Mouse (Mus musculus) ovary, adult 18-20 months (tissue): ENCODE results near the gene Ackr2.
A peak's percentile ranks its signal among the peaks of the same experiment; 100 is the strongest.

Experiments used
- DNase-seq: peaks from one replicate; pipeline ENCODE4 v3.0.0; 2022; ENCODE audit warnings: low spot score, mixed read lengths

Ackr2 gene

DNA sequence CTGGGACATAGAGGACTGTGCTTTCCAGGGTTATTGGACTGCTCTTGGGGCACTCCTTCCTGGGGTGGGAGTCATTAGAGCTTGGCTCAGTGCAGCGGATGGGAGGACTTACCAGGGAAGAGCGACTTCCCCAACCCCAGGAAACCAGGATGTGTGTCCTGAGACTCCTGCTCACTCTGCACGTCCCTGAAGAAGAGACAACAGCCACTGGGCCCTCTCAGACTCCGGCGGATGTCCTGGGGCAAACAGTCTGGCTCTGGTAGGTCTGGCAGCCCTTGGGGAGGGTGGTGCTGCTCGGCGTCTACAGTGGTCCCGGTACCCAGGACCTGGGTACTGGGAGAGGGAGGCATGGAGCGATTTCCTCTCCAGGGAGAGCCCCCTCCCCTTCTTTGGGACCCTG is at the start of gene Ackr2:
Ackr2 (plus strand) TSS at position 111 of the 400 bp plus-strand sequence.
- no peak for DNase-seq

DNA sequence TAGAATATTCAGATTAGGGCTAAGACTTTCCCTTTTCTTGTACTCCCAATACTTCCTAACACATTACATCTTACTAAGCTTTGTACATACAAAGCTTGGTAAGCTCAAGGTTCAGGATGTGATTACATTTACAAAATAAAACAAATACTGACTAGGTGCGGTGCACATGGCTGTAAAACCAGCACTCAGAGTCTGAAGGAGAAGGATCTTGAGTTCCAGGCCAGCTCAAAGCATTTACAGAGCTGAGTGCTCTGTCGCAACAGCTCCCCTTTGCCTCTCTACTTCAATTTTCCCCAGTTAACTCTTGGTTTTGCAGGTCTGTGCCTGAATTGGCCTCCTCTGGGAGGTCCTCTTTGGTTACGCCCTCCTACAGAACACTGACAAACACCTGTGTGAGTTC is 43.9 kb upstream of the Ackr2 start:
- no peak for DNase-seq

DNA sequence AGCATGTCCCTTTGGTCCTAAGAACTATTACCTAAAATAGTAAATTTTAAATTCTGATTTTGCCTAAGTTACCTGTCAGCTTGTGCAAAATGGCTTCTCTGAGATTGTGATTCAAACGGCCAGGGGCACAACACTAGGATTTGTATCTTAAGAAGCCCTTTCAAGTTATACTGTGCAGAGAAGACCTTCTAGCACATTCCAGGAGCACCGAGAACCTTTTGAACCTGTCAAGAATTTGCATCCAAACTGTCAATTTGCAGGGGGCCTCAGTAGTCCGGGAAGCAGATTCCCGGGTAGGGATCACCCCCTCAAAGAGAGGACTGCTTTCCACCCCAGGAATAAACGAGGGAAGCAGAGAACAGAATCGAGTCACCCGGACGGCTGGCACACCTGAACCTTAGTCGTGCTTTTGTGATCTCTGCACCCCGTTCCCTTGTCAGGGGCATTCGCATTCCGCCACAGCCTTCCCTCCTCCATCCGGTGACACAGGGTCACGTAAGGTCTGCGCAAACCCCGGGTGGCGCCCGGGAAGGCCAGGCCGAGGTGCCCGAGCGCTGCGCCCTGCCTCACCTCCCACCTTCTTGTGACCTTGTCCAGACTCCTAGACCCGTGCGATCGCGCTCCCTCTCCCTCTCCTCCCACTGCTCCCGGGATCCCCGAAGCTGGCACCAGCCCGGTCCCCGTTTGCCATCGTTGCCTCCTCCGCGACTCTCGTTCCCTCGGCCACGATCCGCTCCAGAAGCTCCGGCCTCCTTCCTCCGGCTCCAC is 41.3 kb upstream of the Ackr2 start:
- DNase-seq = no peak

DNA sequence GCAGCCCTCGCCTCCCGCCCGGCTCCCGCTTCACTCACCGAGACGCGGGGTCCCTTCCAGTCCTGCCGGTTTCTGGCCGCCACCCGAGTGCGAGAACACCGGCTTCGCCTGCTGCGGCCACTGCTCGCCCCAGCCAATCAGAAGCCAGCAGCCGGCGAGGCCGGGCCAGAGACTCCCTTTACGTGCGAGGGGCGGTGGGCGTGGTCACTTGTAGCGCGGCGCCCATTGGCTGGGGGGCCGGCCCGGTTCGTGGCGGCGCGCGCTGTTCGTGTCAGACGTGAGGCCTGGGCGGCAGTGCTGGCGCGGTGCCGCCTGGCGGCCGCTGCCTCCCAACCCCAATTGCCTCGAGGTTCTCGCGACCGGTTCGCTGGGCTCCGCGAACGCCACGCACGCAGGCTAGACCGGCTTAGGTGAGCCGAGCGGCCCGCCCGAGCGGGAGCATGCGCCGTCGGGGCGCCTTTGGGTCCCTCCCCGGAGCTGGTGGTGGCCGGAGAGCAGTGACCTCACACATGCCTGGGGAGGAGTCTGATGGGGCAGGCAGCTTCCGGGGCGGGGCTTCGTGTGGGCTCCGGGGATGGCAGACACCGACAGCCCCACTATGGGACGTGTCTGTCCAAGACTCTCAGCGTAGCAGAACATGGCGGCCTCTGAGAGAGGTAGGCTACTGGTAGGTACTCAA is 40.5 kb upstream of the Ackr2 start:
- peak; percentile 95 for DNase-seq

DNA sequence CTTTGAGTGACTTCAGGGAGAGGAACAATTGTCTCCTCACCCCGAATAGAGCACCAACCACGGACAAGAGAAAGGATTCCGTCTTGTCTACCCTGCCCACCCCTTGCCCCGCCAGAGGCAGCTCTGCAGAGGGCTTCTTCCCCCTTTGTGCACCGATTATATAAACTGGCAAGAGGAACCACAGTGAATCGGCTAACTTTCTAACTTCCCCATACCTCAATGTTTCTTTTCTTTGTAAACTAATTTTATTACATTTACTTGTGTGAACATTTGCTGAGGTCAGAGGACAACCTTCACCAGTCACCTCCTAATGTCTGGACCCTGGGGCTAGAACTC is 40.0 kb upstream of the Ackr2 start, which contains the start of gene Higd1a:
Higd1a (minus strand) TSS at position 210 of the 336 bp plus-strand sequence.
- DNase-seq = no peak

DNA sequence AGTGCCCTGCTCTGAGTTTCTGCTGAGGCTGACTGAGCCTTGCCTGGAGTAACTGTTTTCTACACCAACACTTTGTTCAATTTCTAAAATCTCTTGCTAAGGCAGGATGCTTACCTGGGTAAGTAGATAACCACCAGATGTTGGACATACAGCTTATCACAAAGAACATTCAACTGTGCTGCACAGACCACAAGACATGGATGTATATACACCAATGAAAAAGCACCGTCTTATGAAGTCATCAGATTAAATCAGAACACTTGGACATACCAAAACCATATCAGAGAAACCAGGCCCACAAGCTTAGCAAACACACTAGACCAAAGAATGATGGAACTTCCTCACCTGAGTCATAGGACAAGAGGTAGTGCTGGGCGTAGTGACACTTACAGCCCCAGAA is 38.8 kb upstream of the Ackr2 start:
- no peak for DNase-seq

DNA sequence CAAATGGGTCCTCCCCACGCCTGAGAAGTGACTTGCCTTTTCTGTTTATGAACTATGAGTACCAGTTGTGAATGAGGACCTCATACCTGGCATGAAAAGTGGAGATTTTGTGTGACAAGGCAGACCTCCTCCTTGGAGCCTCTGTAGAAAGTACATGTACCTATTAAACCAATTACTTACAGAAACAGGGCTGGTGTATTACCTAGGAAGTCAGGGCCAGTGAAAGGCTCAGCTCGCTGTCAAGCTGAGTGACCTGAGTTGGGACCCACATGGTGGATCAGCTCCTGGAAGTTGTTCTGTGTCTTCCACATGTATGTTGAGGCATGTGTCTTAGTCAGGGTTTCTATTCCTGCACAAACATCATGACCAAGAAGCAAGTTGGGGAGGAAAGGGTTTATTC is 37.2 kb upstream of the Ackr2 start:
- DNase-seq = no peak

DNA sequence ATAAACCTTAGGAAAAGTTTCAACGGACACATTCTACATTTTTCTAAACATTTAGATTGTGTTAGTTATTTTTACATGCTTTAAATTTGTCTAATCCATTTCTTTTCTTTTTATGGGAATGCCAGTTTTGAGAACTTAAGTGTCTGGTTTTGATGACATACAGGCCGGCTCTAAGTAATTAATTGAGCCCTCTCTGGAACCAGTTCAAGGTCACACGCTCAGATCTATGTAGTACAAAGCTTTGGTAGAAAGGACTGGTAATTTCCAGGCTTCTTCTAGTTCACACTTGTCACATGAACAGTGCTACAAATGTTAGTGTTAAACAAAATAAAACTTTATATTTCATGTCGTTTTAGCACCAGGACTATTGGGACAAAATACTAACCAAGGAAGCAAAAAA is 33.3 kb upstream of the Ackr2 start:
- DNase-seq = no peak

DNA sequence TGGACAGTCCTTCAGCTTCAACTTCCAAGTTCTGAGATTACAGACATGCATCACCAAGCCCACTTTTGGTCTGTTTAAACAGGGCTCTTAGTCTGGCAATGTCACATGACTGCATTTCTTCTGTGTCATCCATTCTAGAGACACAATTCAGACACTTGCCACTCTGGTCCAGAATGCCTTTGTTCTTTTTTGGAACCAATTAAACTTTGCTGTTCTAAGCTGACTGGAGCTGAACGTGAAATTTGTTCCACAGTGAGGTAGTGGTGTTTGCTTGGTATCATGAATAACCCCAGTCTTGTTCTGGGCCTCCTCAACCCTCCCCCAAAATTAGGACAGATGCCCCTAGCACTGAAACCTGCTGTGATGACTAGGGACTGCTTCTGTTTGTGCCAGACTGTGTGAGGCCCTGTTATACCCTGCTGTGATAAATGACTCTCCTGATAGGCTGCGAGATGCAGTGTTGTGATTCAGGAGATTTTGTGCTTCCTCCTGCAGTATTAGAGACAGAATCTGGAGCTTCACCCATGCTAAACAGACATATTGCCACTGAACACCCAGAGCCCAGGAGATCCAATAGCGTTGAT is 32.6 kb upstream of the Ackr2 start:
- no peak for DNase-seq

DNA sequence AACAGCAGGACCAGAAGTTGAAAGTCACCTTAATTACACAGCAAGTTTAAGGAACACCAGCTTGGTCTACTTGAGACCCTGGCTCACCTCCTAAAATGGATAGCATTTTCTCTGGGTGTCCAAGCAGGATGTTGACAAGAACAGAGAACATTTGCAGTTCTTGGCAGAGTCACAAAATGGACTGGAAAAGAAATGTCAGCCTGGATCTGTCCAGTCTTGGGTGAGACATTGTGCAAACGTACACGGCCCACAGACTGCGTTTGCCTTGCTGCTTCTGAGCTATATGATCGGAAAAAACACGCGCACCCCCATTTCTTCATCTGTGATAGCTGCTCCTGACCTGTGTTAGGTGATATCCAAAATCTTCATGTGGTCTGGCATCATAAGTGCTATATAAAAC is 30.5 kb upstream of the Ackr2 start:
- no peak for DNase-seq

DNA sequence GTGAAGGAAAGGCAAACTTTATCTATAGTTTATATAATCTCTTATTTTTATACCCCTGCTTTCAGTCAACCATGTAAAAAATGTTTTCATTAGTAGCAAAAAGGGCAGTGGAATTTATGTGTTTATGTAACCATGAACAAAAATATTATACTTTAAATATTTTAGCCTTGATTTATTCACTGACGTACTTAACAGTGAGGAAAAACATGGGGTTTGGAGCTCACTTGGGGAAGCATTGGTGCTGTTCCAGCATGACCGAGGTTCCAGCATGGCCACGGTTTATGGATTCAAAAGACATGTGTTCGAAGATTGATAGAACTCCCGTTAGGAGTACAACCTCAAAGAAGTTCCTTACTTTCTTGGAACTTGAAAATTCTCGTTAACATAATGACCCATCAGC is 29.9 kb upstream of the Ackr2 start:
- DNase-seq = no peak

DNA sequence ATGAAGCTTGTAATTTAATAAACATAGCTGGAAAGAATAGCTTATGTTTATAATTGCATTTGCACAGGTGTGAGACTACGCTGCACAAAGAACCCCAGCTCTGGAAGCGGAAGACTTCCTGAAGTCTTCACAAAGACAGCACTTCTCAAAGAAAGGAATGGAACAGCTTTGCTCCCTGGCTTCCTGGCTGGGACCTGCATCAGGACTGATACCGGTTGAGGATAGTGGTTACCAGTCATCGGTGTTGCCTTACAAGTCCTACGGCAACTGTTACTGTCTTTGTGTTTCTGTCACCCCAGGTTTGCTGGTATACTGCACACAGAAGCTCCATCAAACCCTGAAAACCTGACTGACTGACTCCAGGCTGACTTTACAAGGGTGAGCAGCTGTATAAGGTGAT is 28.7 kb upstream of the Ackr2 start:
- DNase-seq = no peak

DNA sequence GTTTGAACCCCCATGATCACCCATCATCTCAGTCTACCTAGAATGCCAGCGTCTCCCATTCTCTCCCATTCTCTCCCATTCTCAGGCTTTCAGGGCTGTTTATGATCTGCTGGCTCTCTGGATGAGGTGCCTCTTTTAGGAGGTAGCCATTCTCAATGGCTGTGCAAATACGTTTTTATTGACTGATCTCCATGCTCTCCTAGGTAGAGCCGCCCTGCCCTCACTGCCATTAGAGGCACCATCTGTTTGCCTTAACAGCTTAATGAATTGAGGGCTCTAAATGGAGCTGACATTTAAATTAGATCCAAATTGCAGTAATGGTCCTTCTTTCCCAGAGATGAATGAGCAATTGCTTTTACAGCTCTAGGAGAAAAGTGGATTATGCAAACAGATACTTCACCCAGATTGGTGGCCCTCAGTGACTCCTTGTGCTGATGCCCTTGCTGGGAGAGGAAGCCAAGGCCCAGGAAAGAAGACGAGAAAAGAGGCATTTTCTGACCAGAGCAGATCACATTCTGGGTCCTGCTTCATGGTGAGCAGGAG is 28.1 kb upstream of the Ackr2 start:
- no peak for DNase-seq

DNA sequence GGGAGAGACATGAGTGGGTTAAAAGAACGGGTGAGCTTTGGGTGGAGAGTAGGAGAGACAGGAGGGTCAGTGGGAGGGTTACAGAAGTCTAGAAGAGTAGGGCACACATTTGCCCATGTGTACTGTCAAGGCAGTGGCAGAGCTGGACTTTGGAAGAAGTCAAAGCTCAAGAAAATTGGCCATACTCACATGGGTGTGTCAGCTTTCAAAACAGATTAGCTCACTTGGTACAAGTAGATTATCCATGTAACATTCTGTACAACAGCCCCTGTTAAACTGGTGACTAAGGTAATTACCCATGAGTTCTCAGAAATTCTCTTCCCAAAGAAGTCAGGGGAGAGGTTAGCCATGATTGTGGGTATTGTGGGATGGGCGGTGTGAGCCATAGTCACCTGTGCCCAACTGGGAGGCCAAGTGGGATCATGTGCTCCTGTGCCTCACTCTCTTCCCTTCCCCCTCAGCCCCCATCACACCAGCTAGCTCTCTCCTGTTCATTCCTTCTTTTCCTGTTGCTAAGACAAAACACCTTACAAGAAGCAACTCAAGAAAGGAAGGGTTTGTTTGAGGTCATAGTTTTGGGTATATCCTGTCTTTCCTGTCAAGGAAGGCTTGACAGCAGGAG is 26.0 kb upstream of the Ackr2 start:
- DNase-seq = no peak

DNA sequence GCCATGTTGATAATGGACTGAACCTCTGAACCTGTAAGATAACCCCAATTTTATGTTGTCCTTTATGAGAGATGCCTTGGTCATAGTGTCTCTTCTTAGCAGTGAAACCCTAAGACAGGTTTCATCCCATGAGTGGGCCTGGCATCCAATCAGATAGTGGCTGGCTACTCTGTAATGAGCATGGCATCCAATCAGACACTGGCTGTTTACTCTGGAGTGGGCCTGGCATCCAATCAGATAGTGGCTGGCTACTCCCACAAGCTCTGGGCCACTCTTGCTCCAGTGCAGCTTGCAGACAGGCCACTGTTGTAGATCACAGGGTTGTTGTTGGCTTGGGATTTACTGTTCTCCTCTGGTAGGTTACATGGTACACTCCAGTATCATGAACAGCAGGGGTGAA is 24.6 kb upstream of the Ackr2 start:
- no peak for DNase-seq

DNA sequence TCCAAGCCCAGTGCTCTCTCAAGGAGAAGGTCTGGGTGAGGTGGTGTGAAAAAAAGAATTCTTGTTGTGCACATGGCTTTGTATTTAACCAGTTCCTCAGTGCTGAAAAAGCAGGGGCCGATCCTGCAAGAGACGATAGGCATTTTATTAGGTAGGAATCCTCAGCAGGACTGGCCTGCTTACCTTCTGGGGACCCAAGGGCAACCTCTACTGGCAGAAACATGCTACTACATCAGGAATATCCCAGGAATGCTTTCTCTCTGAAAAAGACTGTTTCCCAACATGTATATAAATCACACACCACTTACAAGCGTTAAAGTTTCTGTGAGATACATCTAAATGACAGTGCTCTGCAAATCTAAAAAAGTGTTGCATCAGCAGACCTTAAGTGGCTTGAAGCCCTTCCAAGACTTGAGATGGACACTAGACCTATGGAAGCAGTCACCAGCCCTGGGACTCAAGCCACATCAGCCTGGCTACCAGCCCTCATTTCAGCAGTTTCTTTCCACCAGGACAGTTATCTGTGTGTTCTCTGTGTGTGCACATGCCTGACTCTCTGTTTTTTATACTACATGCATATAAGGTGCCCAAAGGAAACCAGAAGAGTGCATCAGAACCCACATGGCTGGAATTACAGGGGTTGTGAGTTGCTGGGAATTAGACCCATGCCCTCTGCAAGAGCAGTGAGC is 21.0 kb upstream of the Ackr2 start:
- DNase-seq = no peak

DNA sequence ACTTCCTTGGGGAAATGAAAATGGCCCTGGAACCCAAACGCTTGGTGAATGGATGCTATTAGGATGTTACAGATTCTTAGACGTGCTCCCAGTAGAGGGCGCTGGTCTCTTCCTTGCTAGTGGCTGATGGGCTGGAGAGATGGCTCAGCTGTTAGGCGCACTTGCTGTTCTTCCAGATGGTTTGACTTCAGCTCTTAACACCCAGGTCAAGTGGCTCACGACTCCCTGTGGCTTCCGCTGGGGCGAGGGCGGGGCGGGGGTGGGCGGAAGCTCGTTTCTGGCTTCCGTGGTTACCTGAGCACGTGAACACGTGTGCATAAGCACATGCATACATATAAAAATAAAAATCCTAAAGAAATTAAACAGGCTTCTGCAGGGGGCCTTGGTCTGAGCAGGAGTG is 17.3 kb upstream of the Ackr2 start:
- peak; percentile 48 for DNase-seq

DNA sequence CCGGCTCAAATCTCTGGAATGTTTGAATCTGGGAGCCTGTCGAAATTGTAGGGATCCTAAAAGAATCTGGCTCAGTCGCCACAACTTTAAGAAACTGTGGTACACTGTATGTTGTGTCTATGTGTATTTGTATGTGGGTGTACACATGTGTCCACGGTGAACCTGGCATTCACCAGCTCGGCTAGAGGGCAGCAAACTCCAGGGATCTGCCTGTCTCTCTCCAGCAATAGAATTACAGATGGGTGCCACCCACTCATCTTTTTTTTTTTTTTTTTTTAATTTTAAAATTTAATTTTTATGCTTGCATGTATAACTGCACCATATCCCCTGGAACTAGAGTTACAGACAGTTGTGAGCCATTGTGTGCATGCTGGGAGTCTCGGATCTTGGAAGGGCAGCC is 16.9 kb upstream of the Ackr2 start:
- no peak for DNase-seq

DNA sequence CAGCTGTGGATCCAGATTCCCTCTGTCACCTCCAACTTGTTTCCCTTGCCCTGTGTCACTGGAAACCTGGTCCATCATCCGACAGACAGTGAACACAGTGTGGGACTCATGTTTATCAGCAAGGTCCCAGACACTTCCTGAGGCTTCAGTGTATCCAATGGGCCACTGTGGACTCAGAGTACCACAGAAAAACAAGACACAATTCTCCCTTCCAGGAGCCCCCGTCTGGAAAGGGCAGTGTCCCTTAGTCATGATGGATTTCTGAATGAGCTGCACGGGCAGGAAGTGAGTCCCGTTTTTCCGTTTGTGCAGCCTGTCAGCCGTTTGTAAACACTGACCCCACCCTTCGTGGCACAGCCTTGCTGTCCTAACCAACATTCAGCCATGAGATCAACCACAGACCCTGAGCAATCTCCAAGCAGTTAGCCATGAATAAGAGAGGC is 16.1 kb upstream of the Ackr2 start:
- DNase-seq = no peak

DNA sequence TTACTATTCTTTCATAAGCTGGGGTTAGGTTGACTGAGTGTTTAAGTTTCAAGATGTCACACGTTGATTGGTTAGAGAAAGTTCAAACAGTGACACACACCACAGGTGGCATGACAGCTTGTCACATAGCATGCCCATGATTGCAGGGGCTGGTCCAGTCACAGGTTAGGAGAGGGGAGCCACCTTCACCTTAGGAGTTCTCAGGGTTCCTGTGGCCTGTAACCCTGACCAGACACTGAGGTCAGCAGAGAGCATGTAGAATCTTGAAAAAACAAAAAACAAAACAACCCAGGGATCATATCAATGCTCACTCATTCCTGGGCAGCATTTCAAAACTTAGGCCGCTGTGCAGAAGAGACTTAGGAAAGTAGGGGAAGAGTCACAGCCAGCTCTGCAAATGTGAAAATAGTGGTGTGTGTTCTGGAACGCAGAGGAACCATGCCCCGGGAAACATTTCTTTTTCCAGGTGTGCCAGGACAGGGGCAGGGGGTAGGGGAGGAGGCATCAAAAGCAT is 8.2 kb upstream of the Ackr2 start:
- peak; percentile 42 for DNase-seq

DNA sequence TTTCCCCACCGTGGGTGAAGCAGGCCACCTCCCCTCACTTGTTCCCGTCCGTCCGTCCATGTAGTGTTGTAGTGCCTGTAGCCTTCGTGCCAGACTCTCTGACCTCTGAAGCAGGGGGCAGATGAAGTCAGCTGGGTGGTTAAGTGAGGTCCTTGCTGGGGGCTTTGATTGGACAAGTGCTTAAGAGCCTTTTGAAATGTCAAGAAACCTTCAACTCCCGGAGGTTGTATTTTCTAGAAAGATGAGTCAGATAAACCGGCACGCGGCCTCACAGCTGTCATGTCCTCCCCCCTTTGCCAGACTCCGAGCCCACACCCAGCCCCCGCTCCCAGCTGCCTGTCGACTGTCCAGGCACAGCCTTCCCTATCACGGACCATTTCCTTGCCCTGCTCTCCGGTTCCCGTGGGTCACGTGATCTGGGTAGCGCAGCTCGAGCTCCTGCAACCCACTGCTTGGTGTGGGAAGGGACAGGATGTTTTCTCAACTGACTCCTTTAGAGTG is 7.7 kb upstream of the Ackr2 start:
- DNase-seq = peak; percentile 73

DNA sequence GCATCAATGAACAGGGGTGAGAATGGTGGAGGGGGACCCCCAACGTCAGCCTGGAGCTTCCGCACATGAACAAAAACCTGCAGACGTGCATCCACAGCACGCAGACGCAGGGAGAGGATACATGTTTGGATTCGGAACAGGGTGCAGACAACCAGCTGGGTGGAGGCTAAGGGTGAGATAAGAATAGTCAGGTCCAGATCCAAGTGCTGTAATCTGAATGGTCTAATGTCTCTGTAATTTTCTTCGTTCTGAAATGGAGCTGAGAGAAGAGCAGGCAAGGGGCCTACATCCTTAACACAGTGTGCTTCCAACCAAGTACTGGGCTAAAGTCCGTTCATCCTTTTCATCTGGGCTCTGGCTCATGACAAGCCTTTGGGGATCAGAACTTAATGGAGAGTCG is 6.9 kb upstream of the Ackr2 start:
- no peak for DNase-seq
